Mouse (Mus musculus): Measurements from ENCODE around the gene Pex3.
"Not testable (repeated sequence)": the region's sequence is repeated elsewhere in the genome, so short reads cannot be mapped to it uniquely, and the experiment has no call there.

Pex3 gene

GRCm38 (mm10) chr10:13536706-13537105, 16.2 kb downstream of the Pex3 start:
- DNase-seq (ENCODE audit: low read depth, low spot score) = no peak

DNA sequence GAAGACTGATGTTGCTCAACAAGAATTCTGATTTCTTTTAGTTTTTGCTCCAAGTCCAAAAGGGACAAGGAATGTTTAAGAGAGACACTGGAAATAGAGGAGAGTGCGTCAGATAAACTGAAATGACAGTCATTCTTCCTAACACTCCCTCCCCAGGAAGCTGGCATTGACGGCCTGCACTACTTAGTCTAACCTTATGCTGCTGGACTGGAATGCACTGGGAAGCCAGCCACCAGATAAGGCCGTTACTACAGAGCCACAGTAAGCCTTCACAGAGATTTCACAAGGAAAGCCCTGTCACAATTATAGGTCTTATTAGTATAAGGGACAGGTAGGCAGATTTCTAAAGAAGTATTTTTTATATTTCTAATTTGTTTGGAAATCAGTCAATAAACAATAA, 18.2 kb downstream of the Pex3 start:
- DNase-seq (ENCODE audit: low read depth, low spot score) = no peak

GRCm38 (mm10) chr10:13528155-13528554, 24.8 kb downstream of the Pex3 start:
- no peak for DNase-seq (ENCODE audit: low read depth, low spot score)

GRCm38 (mm10) chr10:13521857-13522256, 31.1 kb downstream of the Pex3 start:
- DNase-seq (ENCODE audit: low read depth, low spot score) = no peak

DNA sequence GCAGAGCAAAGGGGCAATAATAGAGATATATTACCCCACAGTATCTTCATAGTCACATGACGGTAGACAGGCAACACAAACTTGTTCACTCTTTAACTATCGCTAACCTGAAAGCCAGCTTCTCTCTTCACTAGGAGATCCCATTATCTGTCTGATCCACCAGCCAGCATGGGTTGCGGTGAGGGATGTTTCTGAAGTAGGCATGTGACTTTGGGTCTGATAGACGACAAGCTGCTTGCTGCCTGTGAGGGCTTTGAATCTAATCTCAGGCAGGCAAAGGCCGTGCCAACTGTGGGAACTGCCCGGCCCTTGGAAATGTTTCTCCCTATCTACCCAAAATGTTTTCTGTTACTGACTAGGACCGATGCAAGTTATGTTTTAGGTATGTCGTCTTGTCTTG, 50.6 kb downstream of the Pex3 start:
- no peak for DNase-seq (ENCODE audit: low read depth, low spot score)

- DNase-seq (ENCODE audit: low read depth, low spot score) = not testable (repeated sequence)
Measured at GRCm38 (mm10) chr10:13501533-13501932, 51.4 kb downstream of the Pex3 start.

DNA sequence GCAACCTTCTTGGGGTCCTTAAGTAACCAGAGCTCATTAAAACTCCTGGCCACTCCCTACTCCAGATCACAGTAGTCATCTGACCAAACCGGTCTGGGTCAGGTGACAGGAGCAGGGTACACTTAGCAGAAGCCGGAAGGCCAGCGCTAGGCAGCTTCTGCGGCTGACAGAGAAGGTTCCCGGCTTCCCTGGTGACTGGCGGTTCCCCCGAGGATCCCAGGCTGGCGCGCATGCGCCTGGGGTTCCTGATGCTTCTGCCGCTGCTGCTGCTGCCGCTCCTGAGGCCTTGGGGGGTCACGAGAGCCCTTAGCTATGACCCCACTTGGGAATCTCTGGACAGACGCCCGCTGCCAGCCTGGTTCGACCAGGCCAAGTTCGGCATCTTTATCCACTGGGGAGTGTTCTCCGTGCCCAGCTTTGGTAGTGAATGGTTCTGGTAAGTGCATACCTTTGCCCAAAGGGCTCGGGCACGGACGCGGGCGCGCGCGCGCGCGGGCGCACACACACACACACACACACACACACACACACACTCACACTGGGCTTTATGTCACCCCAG, 51.9 kb downstream of the Pex3 start:
- DNase-seq (ENCODE audit: low read depth, low spot score) = peak; percentile 93

DNA sequence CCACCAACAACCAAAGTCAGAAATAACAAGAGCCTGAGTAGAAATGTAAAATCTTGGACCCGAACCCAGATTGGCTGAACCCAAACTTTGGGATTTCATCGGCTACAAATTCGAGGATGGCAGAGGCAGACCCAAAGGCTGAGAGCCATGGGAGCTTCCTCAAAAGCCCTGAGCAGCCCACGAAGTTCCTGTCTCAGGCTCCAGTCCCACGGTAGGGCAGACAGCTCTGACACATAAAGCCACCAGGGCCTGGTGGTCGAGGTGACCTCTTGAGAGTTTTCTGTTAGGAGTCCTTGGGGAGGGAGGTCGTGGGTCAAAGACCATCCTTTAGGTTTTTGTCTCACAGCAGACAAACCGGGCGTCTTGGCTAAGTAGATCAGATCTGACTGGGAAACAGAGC, 52.5 kb downstream of the Pex3 start:
- no peak for DNase-seq (ENCODE audit: low read depth, low spot score)

DNA sequence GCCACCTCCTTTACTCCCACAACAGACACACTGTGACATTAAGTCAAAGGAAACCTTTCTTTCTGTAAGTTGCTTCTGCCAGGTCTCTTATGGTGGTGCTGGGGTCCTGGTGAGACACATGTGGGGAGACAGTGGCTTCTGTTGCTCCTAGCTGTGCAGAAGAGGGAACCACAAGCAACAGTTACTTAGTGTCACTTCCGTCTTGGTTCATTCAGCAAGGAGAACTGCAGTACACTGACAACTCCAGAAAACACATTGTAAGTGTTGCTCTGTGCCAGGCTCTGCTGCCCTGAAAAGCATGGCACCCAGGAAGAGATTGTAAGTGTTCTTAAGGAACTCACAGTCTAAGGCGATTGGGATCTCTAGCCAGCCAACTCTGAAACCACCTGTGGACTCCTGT, 53.6 kb downstream of the Pex3 start, which contains the start of gene Fuca2:
Gene Fuca2 (plus strand): TSS at position 210 of the 400 bp plus-strand sequence.
- DNase-seq (ENCODE audit: low read depth, low spot score) = no peak

GRCm38 (mm10) chr10:13496315-13496714, 56.6 kb downstream of the Pex3 start:
- DNase-seq (ENCODE audit: low read depth, low spot score) = no peak

- DNase-seq (ENCODE audit: low read depth, low spot score) = no peak
Measured at GRCm38 (mm10) chr10:13493978-13494686, 58.8 kb downstream of the Pex3 start.

- no peak for DNase-seq (ENCODE audit: low read depth, low spot score)
Measured at GRCm38 (mm10) chr10:13489671-13490070, 63.3 kb downstream of the Pex3 start.

- DNase-seq (ENCODE audit: low read depth, low spot score) = no peak
Measured at GRCm38 (mm10) chr10:13485958-13486357, 67.0 kb downstream of the Pex3 start.

GRCm38 (mm10) chr10:13479341-13479740, 73.6 kb downstream of the Pex3 start:
- no peak for DNase-seq (ENCODE audit: low read depth, low spot score)

DNA sequence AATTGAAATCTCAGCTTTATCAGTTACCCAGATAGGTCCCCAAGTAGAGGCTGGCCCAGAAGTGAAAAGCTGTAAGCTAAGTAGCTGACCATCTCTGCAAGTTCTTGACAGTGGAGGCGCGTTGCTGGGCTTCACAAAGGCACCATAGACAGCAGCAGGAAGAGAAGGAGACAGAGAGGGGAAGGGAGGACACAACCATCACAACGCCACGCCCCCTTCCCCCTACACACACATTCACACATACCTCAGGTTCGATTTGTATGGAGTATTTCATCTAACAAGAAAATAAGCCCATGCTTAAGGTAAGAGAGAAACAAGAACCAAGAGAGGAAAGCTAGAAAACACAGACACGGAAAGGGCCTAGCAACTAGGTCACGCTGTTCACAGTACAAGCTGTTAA, 77.8 kb downstream of the Pex3 start:
- DNase-seq (ENCODE audit: low read depth, low spot score) = peak; percentile 18

DNA sequence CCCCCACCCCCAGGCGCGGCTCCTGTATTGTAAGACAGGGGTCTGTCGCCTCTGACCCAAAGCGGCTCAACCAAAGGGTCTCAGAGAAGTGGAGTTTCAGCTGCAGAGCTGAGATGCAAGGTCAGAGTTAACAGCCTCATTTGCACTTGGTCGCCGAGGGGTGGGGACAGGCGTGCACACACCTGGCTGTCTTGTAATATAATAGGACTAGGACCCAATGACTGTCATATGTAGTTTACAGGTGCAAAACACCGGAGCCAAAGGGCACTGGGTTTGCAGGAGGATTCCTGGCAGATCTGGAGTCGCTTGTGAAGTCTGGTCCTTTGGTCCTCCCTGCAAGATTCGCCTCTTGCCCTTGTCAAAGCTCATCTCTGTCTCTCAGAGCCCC, 78.4 kb downstream of the Pex3 start:
- no peak for DNase-seq (ENCODE audit: low read depth, low spot score)

All from brain, adult 2 months (tissue).